Mouse (Mus musculus) common myeloid progenitor, adult 5-6 weeks (primary cell): ENCODE measurements around the gene Mospd3. TPM values are rescaled to one million over a fixed set of nuclear protein-coding genes. Genes with fewer than 3 reads are reported as not detected.
"Not testable (repeated sequence)": the region's sequence is repeated elsewhere in the genome, so short reads cannot be mapped to it uniquely, and the experiment has no call there.

Source experiments
- ATAC-seq: replicated peaks from 2 replicates; pipeline ENCODE4 v1.8.0; 2016; ENCODE audit warnings: low read depth, mild to moderate bottlenecking, moderate TSS enrichment, inconsistent platforms; ENCODE audit not compliant: poor library complexity, severe bottlenecking
- total RNA-seq: library from RNA; stranded (forward); fragments of 200-1000, 187-1606 nt; gene quantifications from 2 replicates; pipeline ENCODE4 v1.2.3, GENCODE M21; 2017

Gene Mospd3
- total RNA-seq, 1 experiment from 2014 or later: 24.0 TPM

DNA sequence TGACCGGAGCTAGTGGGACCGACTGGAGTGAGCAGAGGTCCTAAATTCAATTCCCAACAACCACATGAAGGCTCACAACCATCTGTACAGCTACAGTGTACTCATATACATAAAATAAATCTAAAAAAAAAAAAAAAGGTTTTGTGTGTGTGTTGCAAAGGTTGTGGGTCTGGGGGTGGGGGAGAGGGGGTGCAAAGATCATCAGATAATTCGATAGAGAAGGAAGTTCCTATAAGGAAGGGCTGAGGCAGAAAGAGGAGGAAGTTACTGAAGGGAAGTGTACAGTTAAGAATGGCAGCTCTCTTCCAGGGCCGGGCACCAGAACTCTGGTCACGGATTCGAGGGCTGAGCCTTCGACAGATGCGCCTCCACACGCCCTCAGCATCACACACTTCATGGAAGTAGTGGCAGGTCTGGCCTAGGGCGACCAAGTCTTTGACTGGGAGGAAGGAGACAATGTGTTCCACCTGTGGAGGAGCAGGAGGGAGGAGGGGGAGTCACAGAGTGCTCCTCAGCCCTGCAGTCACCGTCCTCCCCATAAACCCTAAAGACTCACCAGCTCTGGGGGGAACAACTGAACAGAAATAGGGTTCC lies 23.2 kb upstream of the Mospd3 start:
- ATAC-seq: no peak

DNA sequence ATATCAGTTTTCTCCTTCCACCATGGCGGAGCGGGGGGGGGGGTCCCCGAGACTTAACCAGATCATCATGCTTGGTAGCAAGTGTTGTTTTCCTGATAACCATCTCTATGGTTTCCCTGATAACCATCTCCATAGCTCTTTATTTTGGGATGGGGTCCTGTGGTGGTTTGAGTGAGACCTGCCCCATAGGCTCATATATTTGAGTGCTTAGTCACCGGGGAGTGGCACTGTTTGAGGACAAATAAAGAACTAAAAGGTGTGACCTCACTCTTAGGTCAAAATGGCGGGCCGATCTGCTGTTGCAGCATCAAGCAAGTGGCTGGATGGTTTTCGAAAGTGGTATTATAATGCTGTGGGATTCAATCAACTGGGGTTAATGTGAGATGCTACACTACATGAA lies 14.5 kb upstream of the Mospd3 start:
- ATAC-seq: no peak

DNA sequence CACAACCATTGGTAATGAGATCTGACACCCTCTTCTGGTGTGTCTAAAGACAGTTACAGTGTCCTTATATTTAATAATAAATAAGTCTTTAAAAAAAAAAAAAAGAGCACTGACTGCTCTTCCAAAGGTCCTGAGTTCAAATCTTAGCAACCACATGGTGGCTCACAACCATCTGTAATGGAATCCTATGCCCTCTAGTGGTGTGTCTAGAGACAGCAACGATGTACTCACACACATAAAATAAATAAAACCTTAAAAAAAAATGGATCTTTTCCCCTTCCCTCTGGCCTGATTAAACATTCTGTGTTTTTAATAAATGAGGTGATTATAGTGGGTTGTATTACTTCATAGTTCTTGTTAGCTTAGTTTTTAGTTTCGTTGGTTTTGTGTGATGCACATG lies 14.1 kb upstream of the Mospd3 start:
- ATAC-seq: not testable (repeated sequence)

DNA sequence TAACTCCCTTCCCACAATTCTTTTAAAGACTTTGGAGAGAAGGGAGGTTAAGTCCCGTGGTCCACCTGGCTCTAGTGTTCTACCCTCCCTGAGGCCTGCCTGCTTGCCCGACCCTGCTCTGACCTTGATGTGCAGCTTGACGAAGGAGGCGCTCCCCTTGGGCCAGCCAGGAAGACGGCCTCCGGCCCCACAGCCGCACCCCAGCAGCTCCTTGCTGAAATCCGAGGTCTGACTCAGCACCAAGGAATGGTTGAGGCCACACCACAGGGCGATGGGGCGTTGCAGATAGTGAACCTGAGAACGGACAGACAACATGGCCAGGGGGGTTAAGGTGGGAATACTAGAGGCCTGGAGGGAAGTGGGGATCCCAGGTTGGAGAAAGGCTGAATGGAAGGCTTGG lies 12.7 kb upstream of the Mospd3 start, which contains the start of gene Pcolce:
Pcolce (minus strand) TSS at position 235 of the 400 bp plus-strand sequence.
- ATAC-seq: no peak

DNA sequence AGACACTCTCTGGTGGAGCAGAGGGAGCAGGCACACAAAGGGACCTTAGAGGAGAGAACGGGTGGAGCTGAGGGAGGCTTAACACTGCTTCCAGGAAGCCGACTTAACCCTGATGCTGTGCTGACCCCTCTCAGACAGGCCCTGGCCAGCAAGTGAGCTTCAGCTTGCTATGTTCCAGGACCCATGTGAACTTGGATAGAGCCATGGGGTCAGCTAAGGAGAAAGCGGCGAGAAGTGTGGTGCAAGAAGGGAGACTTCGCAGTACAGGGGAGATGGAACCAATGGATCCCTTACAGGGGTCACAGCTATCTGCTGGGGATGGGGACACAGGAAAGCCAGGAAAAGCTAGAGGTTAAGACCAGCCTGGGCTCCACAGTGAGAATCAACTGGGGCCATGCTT lies 12.2 kb upstream of the Mospd3 start:
- ATAC-seq: no peak

DNA sequence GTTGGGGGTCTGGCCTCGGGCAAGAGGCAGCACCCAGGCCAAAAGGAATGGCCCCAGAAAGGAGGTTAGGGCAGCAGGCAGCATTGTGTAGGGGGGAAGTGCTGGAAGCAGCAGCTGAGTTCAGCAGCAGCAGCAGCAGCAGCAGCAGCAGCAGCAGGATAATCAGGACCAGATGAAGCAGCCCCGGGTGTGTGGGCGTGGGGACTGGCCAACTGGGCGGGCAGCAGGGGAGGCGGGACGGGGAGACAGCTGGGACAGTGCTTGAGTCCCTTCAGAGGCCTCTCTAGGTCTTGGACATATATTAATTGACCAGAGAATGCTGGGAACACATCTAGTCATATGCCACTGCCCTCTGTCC lies 10.4 kb upstream of the Mospd3 start:
- ATAC-seq: no peak

DNA sequence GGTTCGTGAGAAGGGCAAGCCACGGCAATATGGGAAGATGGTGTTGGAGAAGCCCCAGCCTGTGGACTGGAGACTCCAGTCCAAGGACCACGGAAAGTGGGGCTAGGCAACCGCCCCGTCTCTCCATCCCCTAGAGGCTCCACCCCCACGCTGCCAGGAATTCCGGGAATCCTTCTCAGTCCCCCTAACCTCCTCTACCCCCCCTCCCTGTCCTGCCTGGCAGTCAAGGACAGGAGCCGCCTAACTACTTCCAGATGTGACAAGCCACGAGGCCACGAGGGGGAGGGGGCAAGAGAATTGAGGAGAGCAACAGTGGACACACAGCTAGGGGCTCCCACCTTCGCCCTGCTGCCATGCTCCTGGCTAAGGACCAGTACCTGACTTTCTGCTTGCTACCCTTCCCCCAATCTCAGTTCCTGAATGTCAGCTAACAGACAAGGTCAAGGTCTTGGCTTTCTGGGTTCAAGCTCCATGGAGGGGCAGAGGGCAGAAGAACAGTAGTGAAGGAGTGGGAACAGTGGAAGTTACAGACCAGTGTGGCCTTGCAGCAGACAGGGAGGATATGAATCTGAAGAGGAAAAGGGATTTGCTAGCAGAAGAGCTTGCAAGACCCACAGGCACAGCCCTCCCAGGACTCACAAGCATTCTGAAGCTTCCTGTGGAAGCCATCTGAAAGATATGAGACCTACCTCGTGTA lies 9.8 kb upstream of the Mospd3 start:
- ATAC-seq: no peak

DNA sequence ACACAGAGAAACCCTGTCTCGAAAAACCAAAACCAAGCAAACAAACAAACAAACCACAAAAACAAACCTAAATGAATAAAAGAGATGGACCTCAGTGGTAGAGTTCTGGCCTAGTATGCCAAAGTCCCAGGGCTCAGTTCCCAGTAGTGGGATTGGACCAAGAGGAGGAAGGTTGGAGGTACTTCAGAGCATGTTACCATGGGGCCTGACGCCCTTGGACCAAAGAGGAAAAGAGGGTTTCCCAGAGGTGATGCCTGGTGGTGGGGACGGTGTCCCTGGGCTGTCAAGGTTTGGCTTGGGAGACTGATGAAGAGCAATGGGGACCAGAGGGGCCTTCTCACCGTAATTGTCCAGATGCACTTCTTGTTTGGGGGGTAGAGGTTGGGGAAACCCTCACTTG lies 9.2 kb upstream of the Mospd3 start:
- ATAC-seq: no peak

DNA sequence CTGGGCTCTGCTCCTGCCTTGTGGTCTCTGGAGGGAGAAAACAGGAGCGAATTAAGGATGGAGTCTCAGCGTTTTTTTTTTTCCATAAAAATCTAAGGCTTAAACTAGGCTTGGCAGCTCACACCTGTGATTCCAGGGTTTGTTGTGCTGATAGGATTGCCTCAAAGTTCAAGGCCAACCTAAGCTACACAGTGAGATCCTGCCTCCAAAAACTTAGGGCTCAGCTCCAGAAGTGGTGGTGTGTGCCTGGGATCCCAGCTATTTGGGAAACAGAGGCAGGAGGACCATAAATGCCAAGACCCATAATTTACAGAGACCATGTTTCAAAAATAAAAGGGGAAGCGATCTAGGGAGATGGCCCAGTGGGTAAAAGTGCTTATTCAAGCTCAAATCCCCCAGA lies 8.4 kb upstream of the Mospd3 start:
- ATAC-seq: no peak

DNA sequence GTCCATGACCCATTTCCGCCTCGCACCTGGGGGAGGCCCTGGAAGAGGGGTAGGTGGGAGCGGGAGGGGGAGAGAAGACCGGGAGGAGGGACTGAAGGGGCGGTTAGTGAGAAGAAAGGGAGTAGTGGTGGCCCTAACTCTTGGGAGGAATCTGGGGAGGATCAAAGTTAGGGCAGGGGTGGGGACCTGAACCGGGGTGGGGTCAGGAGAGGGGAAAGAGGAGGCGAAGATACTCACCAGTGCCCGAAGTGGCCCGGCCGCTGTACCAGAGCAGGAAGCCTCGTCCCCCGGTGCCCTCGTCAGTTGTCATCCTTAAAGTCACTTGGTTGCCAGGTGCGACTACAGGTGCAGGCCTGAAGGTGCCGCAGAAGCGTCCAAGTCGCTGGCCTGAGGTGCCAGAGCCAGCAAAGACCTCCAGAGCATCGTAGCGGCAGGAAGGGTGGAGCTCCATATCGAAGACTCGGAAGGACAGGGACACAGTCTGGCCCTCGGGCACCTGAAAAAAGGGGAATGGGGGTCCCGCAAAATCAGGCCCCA lies 7.9 kb upstream of the Mospd3 start:
- no peak for ATAC-seq

DNA sequence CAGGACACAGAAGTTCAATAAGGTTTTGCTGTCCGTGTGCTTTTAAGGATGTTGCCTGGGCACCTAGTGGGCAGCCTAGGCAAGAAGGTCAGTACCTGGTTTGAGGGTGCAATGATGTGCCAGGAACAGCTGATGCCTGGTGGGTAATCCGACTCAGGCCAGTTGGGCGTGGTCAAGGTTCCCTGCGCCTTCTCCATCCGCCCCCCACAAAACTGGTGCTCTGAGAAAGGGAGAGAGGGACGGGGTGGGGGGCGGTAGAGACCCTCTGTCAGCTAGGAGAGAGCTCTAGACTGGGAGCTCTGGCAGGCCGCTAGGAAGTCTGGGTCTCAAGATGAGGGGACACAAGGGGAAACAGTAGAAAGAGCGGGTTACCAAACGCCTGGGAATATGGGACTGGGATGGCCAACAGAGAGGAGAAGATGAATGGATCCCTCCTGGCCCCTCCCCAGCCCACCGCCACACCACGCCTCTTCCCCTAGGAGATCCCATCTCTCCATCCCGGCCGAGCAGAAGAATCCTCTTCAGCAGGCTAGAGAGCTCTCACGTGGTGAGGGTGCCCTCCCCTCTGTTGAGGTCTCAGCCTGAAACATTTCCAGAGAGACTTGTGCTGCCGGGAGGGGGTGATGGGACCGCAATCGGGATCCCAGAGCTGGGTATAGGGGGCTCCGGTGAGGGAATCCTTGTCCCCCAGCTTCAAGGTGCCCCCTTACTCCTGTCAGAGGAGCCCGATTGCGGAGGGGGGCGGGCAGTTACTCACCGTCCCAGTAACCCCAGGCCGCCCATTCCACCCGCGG lies 7.2 kb upstream of the Mospd3 start:
- ATAC-seq: no peak

DNA sequence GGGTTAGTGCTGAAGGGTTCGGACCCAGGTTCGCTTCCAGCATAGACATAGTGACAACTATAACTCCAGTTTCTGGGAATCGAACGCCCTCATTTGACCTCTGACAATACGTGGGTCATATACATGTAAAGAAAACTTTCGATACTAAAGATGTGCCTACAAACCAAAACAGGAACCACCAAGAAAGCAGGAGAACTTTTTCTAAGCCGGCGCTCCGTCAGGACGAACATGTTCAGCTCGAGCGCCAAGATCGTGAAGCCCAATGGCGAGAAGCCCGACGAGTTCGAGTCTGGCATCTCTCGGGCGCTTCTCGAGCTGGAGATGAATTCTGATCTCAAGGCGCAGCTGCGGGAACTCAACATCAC lies 489 bp upstream of the Mospd3 start:
- ATAC-seq: no peak

DNA sequence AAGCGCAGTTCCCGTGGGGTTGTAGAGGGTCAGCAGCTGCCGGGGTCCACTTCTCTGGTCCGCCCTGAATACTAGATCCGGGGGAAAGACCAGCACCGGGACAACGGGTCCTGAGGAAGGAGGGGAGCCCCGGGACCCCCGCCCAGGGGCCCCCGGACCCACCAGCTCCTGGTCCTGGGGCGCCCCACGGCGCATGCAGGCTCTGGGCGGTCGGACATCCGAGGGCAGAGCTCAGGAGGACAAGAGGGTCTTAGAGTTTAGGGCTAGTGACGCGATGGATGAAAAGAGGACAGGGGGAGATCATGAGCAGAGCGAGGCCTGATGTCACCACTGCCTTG lies 608 bp downstream of the Mospd3 start:
- ATAC-seq: no peak; the same call in 1 of the 2 replicates

DNA sequence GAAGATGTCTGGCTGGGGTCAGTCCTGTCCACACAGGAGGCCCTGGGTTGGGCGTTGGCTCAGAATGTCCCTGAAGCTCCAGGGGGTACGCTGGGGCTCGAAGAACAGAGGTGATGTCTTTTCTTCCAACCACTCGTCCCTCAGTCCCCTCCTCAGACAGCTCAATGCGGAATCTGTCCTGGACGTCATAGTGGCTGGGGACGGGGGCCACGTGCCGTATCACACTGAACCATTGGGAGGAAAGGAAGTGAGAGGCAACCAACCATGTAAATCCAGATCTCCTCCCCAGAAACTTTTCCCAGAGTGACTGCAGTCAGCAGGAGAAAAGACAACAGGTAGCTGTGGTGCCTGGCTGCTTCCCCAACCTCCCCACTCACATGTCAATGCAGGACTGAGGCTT lies 1.3 kb downstream of the Mospd3 start:
- ATAC-seq: no peak

DNA sequence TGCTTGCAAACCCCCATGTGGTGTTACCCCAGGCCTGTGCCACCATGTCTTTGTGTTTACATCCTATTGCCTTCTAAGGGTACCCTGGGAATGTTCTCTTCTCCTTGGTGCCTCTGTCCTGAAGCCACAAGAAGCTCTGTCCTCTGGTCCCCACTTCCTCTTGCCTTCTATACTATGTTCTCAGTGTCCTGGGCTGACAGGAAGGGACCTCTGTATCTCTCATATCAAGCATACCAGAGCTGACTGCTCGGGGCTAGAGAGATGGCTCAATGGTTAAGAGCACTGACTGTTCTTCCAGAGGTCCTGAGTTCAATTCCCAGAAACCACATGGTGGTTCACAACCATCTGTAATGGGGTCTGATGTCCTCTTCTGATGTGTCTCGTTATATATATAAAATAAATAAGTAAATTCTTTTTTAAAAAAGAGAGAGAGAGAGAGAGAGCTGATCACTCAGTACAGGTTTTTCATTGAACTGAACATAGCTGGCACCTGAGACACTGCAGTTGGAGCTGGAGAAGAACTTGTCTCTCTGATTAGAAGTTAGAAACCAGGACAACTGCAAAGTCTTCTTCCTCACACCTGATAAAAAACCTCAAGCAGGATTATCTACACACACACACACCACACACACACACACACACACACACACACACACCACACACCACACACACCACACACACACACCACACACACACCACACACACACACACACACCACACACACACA lies 2.6 kb downstream of the Mospd3 start:
- ATAC-seq: no peak

DNA sequence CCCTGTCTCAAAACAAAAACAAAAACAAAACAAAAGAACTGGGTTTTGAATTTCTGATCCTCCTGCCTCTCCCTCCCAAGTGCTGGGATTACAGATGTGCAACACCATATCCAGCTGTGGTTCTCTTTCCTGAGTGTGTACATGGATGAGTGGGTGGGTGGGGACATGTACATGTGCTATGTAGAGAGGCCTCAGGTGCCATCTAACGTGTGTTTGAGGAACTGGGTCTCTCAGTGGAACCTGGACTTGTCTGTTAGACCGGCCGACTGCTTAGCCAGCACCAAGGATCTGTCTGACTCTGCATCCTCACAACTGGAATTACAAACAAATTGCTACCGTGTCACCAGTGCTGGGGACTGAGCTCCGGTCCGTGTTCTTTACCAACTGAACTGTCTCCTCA lies 3.2 kb downstream of the Mospd3 start:
- ATAC-seq: no peak

DNA sequence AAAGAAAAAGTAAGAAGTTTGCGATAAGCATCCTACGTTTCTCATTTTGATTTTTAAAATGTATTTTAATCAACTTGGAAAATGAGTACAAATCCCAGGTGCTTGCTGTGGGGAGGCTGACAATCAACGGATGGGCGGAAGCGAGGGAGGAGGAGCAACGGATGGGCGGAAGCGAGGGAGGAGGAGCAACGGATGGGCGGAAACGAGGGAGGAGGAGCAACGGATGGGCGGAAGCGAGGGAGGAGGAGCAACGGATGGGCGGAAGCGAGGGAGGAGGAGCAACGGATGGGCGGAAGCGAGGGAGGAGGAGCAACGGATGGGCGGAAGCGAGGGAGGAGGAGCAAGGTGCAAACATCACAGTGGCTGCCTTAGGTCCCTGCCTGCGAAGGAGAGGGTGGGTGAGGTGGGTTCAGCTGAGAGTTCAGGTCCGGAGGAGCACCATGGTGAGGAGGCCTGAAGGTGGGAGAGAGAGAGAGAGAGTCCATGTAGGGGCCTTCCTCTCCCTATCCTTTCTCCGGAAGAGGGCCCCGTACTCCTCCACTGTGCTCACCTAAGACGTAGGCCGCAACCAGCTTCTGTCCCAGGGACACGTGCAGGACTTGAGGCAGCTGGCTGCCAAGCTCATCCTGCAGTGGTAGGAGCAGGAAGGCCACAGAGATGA lies 4.1 kb downstream of the Mospd3 start:
- no peak; the same call in 1 of the 2 replicates for ATAC-seq

DNA sequence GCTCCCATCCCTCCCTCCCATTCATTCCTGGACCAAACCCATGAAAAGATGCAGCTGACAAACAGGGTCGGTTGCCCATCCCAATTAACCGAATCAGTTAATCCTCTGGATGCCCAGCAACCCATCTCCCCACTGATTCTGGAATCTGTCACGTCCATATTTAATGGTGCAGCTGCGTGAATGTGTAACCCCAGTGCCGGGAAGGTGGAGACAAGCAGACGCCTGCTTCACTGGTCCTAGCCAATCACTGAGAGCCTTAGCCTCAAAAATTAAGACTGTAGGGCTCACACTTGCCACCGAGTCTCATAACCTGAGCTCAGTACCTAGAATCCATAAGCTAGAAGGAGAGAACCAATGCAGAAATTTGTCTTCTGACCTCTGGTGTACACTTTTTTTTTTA lies 4.9 kb downstream of the Mospd3 start:
- no peak for ATAC-seq

DNA sequence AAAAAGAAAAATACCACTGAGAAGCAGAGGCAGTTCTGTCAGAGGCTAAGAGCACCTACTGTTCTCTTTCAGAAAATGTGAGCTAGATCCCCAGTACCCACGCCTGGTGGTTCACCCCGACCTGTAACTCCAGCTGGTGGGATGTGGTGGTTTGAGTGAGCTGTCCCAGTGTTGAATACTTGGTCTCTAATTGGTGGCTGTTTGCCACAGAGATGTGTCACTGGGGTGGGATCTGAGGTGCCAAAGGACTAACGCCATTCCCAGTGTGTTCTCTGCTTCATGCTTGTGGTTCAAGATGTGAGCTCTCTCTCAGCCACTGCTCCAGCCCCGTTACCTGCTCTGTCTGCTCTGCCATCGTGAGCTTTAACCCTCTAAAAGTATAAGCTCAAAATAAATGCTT lies 10.4 kb downstream of the Mospd3 start:
- no peak for ATAC-seq

DNA sequence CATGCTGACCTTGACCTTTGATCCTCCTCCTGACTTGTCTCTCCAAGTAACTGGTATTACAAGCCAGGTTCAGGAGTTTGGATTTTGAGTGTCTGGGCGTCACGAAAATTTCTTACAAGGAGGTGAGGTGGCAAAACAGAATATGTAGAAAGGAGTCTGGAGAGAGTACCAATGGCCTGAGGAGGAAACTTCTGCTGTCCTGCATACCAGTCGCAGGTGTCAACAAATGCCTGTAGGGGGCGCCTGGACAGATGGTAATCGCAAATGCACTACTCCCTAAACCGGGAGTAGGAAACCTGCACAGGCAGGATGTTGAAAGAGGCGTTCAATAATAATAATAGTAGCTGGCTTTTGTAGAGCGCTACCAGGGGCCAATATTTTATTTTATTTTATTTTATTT lies 15.9 kb downstream of the Mospd3 start:
- ATAC-seq: peak; percentile 71; the same call in 1 of the 2 replicates
